Mouse (Mus musculus): Measurements from ENCODE around the gene Cnpy4.

DNA sequence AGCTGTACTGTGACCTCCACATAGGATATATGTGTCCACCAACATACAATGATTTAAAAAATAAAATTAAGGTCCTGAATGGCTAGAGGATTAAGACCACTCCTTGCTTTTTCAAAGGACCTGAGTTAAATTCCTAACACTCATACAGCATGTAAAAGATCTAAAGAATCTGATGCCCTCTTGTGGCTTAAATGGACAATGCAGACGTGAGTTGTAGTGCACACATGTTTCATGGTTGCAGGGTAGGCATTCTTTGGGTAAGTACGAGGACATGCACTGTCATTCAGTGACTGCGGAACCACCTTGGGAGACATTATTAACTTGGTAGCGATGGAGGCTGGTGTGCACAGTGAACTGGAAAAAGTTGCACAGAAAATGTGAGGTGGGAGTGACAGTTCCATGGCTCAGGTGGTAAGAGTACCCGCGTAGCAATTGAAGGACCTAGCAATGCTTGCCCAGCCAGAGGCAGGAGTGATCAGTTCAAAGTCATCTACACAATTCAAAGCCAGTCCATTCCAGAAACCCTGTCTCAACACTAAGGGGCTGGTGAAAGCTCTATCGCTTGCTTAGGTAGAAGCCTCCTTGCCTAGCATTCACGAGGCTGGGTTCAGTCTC lies 49.2 kb upstream of the Cnpy4 start:
- TF ChIP-seq SIN3A (IDR thresholded peaks at IDR 0.05; ENCODE audit: low read length) (peak; percentile 66; the same call in 1 of the 2 replicates), ZNF384 (IDR thresholded peaks at IDR 0.05; ENCODE audit: low read depth, low read length) (no peak), E2F4 (IDR thresholded peaks at IDR 0.05; ENCODE audit: borderline replicate concordance, low read depth, low read length) (no peak), BHLHE40 (IDR thresholded peaks at IDR 0.05; ENCODE audit: borderline replicate concordance, low read depth, low read length) (no peak), RAD21 (IDR thresholded peaks at IDR 0.05; ENCODE audit: low read depth, low read length) (peak; percentile 65), CTCF (IDR thresholded peaks at IDR 0.05 in 2 of 3, conservative IDR thresholded peaks at IDR 0.05 in 1 of 3; ENCODE audit: control insufficient read depth in 1 of 3, insufficient read depth in 1 of 3, low read depth in 2 of 3, low read length in 3 of 3, poor library complexity in 1 of 3, severe bottlenecking in 1 of 3) (peak; percentile 33 to 78 (median 76); a peak in 5 of 6 replicates), EP300 (IDR thresholded peaks at IDR 0.05; ENCODE audit: low read depth in 1 of 2, low read length in 2 of 2) (no peak), MAZ (IDR thresholded peaks at IDR 0.05; ENCODE audit: low read depth, low read length) (no peak)

All from MEL (cell line).